Mouse (Mus musculus): ENCODE results near the gene Zfp131.

The Zfp131 gene

GRCm38 (mm10) chr13:119755141-119755547 lies 35.5 kb downstream of the Zfp131 start:
- peak; percentile 82 to 86 for DNase-seq (ENCODE audit: low spot score in 2 of 2)

GRCm38 (mm10) chr13:119754635-119755020 lies 36.1 kb downstream of the Zfp131 start:
- DNase-seq (ENCODE audit: low spot score in 2 of 2) = no peak

- DNase-seq (ENCODE audit: low spot score in 2 of 2) = no peak
Observed at GRCm38 (mm10) chr13:119753859-119754634, 36.6 kb downstream of the Zfp131 start.

DNA sequence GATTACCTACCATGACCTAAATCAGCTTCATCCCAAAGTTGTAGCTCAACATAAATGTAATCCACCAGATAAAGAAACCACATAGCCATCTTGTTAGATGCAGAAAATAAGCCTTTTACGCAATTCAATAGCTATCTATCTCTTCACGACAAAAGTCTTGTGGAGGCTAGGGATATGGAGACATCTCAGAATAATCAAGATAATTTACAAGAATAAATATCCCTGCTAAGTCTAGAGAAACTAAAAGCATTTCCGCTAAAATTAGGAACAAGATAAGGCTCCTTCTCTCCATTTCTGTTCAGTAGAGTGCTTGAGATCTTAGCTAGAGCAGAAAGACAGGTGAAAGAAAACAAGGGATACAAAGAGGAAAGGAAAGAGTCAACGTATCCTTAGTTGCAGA lies 43.8 kb downstream of the Zfp131 start:
- DNase-seq (ENCODE audit: low spot score in 2 of 2) = no peak

GRCm38 (mm10) chr13:119743470-119743869 lies 47.2 kb downstream of the Zfp131 start:
- DNase-seq (ENCODE audit: low spot score in 2 of 2) = peak; percentile 27 to 37

DNA sequence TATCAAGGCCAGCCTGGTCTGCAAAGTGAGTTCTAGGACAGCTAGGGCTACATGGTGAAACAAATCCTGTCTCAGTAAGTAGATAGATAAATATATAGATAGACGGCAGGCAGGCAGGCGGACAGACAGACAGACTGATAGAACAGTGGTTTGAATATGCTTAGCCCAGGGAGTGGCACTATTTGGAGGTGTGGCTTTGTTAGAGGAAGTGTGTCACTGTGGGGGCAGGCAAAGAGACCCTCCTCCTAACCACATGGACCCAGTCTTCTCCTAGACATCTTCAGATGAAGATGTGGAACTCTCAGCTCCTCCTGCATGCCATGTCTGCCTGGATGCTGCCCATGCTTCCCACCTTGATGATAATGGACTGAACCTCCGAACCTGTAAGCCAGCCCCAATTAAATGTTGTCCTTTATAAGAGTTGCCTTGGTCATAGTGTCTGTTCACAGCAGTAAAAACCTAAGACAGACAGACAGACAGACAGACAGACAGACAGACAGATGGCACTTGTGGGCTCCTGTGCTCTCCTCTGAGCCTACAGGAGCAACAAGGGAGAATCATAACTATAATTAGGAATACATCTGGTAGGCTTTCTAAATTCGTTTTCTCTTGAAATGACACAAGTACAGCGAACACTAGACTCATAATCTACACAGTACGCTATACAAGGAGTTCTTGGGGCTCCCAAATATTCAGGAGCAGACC lies 47.8 kb downstream of the Zfp131 start:
- DNase-seq (ENCODE audit: low spot score in 2 of 2) = no peak

GRCm38 (mm10) chr13:119741390-119742237 lies 49.1 kb downstream of the Zfp131 start:
- no peak for DNase-seq (ENCODE audit: low spot score in 2 of 2)

DNA sequence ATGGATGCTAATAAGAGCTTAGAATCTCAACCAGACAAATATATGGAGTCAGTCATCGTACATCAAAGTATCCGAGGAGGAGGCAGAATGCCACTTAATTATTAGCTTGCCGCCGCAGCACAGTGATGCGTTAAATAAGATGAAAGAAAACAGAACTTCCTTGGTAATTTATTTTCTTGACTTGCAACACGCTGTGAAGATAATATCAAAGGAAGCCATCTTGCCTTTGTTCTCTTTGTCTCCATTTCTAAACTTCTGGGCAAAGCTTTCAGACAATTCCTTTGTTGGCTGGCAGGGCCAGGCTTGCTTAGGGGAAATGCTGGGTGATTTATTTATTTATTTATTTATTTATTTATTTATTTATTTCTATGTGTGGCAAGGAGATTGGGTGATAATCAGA lies 59.2 kb downstream of the Zfp131 start:
- no peak for DNase-seq (ENCODE audit: low spot score in 2 of 2)

DNA sequence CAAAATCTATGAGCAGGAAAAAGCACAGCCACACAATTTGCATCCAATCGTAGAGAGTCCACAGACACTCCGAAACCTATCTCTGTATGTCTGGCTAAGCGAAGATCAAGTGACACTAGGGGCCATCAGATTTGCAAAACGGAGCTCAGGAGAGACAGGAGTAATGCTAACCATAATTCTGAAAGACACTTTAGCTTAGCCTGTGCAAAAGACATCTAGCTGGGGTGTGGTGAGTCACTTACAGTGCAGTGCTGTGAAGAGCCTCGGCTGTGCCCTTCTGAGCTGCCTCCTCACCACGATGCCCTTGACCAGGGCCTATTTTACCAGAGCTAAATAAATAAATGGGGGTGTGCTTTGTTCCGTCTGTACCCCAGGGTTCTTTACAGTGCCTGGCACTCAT lies 61.3 kb downstream of the Zfp131 start:
- no peak for DNase-seq (ENCODE audit: low spot score in 2 of 2)

GRCm38 (mm10) chr13:119727608-119728387 lies 62.9 kb downstream of the Zfp131 start:
- no peak for DNase-seq (ENCODE audit: low spot score in 2 of 2)

DNA sequence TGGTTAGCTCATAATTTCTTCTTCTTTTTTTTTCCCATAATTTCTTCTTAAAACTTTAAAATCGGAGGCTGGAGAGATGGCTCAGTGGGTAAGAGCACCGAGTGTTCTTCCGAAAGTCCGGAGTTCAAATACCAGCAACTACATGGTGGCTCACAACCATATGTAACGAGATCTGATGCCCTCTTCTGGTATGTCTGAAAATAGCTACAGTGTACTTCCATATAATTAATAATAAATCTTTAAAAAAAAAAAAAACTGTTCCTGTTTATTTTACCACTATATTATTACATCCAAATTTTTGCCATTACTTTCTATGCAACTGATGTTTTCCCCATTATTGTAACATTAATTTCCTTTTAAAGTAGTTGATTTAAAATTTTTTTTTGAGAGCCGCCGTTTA lies 66.1 kb downstream of the Zfp131 start:
- no peak for DNase-seq (ENCODE audit: low spot score in 2 of 2)

DNA sequence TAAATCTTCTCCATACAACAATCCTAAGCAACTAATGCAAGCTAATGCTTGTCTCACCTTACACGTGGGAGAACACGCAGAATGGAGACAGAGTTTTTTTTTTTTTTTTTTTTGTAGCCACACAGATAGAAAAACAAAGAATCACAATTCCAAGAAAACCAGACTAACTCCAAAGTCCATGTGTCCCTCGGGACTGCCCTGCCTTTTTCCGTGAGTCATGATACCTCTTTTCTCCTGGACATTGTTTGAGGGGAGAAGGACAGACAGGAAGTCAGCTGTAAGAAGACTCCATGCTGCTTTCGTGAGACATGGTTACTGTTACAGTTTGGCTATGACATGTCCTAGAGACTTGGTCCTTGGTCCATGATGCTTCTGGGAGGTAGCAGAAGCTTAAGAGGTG lies 67.3 kb downstream of the Zfp131 start:
- DNase-seq (ENCODE audit: low spot score in 2 of 2) = no peak

- DNase-seq (ENCODE audit: low spot score in 2 of 2) = no peak
Observed at GRCm38 (mm10) chr13:119722447-119722846, 68.2 kb downstream of the Zfp131 start.

GRCm38 (mm10) chr13:119716105-119716504 lies 74.6 kb downstream of the Zfp131 start:
- no peak for DNase-seq (ENCODE audit: low spot score in 2 of 2)
